Mouse (Mus musculus): Measurements from ENCODE around the gene Enpp5.

DNA sequence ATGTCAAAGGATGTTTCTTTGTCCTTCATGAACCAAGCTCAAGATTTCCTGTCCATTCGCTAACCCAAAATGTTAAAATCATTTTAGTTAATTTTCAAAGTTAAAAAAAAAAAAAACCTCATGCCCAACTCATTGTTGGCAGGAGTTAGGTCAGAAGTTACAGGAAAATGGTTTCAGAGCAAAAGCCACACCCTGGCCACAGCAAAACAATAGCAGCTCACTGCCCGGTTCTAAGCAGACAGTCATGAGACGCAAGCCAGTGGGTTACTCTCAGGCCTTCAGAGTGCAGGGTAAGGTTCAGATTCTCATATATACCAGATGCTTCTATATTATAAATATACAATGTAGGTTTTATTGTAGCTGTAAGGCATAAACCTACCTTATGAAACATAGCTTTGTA lies 29.7 kb downstream of the Enpp5 start:
- no peak for TF ChIP-seq MAZ (IDR thresholded peaks at IDR 0.05; ENCODE audit: low read depth, low read length)
- no peak for TF ChIP-seq UBTF (IDR thresholded peaks at IDR 0.05; ENCODE audit: low read depth, low read length)
- TF ChIP-seq USF2 (conservative IDR thresholded peaks at IDR 0.05; ENCODE audit: low read depth, low read length) = no peak
- no peak for TF ChIP-seq EP300 (IDR thresholded peaks at IDR 0.05; ENCODE audit: low read length)
- TF ChIP-seq POLR2A (IDR thresholded peaks at IDR 0.05; ENCODE audit: low read depth, low read length) = no peak
- no peak for TF ChIP-seq CTCF (conservative IDR thresholded peaks at IDR 0.05 in 1 of 2, IDR thresholded peaks at IDR 0.05 in 1 of 2; ENCODE audit: low read depth in 2 of 2, low read length in 2 of 2)
- TF ChIP-seq E2F4 (IDR thresholded peaks at IDR 0.05; ENCODE audit: insufficient replicate concordance, low read depth, low read length) = no peak
